Mouse (Mus musculus) embryo, embryonic 11.5 days (tissue): ENCODE measurements around the gene Ephb1.

ENCODE experiments used
- DNase-seq: peaks from one replicate; pipeline ENCODE4 v3.0.0-alpha.2; 2012; ENCODE audit warnings: low read depth, low spot score

The Ephb1 gene

DNA sequence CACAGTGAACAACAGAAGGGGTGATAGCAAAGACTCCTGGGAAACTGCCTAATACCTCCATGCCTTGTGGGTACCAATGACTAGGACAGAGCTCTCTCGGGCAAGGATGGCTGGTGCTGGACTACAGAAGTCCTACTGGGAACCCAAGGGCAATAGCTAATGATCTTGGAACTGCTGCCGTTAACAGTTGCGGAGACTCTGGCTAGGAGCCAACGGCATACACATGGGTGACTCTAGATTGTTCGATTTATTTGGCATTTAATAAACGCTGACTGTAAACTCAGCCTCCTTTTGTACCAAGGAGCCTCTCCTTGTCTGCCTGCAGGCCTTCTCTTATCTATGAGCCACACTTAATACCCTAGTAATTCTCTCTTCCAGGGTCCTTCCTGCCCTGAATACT, 364.5 kb downstream of the Ephb1 start:
- DNase-seq, result no peak

DNA sequence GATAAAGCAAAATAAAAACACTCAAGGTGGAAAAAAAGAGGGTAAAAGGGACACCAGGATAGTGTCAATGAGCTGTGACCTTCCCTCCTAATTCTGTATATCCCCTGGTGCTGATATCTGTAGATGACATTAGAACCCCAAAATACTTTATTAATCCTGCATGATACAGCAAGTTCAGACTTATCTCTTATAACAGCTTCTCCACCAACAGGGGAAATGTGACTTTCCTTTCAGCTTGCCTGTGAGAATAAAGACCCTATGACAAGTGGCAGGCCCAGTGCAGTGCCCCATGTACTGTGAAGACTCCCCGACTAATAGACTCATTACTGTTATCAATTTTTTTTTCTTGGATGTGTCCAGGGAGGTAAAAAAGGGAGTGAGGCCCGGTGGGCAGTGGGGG, 367.6 kb downstream of the Ephb1 start:
- no peak for DNase-seq

DNA sequence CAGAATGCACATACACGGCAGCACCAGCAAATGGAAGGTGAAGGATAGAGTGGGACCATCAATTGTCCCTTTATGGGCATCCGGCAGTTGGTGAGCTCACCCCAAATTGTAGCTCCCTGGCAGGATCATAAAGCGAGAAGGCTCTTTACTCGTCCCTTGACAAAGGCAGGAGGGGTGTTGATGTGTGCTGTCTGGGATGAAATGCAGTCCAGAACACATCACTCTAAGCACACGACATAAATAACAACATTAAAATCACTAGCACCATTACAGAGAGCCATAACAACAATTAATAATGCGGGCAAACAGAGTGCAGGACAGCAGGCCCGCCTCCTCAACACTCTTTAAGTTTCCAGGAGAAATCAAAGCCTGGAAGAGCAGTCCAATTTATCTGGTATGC, 372.1 kb downstream of the Ephb1 start:
- DNase-seq, result no peak

DNA sequence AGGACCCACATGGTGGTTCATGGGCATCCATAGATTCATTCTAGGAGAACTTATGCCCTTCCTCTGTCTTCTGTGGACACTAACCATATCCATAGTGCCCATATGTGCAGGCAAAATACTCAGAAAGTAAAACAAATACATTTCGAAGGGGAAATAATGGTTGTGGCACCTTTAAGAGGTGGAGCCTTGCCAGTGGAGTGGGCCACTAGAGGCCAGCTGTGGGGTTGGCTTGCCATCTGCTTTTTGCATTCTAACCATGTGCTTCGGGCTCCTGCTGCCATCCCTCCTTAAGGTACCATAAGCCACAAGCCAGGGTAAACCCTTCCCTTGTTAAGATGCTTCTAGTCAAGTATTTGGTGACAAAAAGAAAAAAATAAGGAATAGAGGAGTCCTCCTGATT, 373.3 kb downstream of the Ephb1 start:
- DNase-seq, result no peak

DNA sequence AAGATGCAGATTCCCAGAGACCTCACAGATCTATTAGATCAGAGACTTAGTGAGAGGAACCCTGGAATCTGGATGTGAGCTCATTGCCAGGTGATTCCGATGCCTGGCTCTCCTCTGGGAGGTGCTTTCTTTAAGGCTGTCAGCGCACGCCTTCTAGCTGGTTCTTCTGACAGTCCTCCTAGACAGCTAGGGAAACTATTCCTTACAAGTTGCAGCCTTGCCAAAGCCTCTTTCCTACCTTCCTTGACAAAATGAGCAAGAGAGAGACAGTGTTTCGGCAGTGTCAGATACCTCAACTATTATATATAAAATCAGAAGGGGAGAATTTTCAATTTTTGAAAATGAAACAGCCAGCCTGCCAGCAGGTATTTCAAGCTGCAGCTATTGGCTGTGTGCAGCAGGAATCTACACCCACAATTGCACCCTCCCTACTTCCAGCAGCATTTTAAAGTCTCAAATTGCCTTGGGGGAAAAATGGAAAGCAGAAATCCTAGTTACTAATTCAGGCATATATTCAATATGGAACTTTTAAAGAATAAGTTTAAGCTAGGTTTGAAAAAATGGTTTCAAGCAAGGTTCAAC, 377.5 kb downstream of the Ephb1 start:
- DNase-seq, result no peak

DNA sequence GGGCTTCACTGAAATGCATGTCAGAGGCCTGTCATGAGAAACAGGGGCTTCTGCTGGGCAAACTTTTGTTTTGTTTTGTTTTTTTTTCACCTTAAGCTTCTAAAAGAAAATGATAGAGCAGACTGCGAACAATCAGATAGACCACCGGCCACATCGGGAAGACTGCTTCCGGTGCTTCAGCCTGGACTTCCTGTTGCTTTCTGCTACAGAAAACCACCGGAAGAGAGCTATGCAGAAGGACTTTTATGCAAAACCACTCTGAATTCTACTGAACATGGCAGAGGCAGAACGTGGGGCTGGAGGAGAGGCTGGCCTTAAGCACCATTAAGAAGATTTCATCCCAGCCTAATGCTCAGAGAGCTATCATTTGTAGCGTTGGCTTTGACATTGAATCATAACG, 382.2 kb downstream of the Ephb1 start:
- no peak for DNase-seq

DNA sequence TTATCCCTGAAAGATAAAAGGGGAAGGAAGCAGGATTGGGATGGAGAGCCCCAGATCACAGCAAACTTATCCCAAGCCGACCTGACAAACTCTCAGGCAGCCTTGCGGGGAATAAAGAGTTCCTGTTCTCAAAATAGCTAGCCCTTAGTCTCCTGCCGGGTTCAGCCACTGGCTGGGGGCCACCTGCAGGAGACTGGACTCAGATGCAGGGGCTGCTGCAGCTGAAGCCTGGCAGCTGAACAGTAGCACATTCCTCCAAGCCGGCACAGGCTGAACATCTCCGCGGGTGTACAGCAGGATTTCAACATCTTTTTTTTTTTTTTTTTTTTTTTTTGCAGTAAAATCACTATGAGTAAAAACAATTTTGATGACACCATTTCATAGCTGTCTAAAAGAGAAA, 382.7 kb downstream of the Ephb1 start:
- no peak for DNase-seq

DNA sequence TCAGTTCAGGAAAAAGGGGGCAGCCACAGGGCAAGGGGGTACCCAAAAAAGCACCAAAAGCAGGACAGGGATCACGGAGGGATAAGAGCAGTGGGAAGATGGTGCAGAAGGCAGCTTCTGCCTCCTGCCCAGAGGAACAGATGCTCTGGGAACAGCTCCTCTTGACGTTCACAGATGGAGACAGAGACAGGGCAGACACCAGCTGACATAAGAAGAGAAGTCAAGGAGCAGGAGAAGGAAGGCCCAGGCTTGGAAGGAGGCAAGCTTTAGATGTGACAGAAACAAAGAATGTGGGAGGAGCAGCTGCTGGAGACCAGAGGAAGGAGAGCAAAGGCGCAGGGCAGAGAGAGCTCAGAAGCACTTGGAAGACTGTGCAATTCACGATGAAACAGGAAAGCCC, 398.3 kb downstream of the Ephb1 start:
- no peak for DNase-seq

DNA sequence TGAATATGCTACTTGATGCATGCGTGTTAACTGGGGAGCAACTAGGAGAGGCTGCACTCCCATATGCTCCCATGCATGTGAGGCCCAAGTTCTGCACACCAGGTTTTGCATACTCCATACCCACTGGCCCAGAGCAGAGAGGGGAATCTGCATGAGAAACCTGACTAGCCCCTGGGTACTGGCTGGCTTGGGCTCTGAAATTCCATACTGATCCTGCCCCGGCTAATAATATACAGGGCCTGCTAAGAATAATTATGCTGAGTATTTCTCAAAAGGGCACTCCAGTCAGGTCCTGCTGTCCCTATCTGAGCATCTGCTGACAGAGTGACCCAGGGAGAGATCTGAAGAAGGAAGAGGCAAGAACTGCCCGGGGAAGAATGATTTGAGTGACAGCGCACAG, 400.0 kb downstream of the Ephb1 start:
- DNase-seq, result no peak

DNA sequence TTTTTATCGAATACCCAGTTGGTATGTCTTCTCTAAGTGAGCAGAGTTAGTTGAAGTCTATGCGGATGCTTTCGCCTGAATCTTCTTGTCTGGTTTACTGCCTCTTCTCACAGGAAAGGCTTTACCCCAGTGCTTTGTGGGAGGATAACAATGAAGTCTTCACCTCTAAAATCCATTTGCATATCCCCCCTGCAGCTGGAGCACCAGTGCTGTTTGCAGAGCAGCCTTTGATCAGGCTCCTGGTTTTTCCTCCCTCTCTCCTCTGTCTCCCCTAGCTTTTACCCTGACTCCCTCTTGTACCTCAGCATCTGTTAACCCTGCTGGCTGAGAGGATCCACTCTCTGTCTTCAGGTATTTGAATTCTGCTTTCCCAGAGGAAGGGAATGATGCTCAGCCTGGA, 404.4 kb downstream of the Ephb1 start:
- no peak for DNase-seq

DNA sequence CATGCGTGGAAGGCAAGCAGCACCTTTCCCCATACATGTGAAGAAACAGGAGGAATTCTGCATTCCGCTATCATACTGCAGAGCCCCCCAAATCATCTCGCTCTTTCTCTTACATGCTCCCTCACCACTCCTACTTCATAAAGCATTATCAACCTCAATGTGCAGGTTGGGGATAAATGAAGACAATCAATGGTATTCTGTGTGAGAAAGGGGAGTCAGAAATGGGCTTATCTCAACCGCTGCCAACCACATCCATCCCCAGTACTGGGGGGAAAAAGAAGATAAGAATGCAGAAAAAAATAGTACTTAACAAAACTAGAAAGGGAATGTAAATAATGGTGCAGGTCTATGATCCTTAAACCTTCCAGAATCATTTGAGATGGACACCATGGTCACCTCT, 408.7 kb downstream of the Ephb1 start:
- DNase-seq, result no peak

DNA sequence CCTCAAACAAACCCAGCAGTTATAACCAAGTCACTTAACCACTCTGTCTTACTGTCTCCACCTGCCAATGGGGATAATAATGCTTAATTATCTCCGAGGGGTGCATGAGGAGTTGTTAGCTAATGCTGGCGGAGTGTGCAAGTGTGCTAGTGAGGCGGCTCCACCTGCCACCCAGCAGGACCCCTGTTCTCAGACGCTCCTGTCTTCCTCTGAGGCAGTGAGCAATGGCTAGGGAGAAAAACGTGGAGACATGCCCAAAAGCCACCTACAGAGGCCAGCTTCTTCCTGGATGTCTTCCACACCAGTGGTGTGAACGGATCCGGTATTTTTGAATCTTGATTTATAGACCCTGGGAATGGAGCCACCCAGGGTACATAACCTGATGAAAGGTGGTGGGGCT, 409.2 kb downstream of the Ephb1 start:
- no peak for DNase-seq

DNA sequence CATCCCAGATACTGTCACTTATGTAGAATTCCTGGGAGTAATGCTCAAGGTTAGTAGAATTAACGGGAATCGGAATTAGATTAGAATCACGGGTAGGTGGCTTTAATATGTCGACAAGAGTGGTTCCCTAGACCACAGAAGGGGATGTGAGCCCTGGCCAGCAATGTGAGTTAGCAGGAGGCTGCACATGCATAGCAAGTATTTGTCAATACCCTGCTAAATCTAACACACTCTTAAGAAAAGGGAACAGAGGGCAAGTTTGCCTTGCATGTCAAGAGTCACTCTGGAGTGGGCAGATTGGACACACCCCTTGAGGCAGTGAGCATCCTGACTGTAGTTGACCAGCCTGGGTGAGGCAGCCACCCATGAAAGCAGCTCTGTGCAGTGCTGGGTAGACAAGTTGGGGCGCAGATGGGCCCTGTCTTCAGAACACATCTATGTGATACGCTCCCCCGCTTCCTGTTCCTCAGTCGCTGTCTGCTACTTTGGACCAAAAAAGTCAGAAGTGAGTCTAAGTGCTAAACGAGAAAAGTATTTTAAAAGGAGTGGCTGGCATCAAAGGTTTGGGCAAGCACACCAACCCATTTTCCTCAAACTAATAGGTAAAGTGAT, 412.3 kb downstream of the Ephb1 start:
- DNase-seq, result no peak

DNA sequence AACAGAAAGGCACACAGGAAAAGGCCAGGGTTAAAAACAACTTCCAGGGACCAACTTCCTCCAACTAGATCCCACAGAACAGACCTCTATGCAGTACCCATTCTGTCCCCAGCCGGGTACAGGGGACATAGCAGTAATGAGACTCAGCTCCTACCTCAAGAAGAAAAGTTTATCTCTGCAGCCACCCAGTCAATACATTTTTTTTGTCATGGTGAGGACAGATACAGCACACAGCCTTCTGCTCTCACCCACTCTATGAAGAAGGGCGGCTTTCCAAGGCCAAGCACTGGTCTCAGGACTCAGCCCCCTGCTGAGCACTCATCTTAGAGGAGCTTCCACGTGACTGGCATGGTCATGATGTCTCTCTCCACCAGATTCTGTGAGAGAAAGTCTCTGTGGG, 414.3 kb downstream of the Ephb1 start:
- no peak for DNase-seq

DNA sequence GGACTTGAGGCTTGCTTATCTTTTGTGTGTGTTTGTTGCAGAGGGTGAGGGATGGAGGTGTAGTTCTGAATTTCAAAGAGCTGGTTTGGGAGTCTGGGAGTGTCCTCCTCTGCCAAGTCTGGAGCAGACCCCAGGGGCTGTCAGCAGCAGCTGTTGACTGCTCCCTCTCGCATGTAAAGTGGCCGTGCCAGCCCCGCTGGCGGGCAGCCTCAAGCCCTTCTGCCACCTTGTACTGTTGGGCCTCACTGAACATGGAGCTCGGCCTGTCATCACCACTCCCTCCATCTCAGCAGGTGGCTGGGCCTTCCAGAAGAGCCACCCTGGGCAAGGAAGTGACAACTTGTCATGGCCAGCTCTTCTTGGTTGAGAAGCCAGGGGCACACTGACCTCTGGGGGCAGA, 415.5 kb downstream of the Ephb1 start:
- no peak for DNase-seq

DNA sequence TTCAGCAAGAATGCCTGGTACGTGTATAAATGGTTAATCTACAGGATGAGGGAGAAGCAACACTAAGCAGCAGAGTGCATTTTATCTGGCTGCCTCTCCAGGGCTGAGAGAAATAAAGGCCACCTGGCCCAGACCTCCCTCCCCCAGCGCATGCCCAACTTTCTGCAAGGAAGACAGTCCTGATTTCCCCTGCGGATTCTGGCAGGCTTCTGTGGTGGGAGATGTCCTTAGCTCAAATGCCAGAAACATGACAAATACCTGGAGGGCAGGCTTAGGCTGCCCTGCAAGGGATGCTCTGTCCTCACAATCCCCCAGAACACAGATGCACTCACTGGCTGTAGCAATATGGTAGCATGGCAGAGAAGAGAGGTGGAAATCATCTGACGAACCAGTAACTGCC, 416.4 kb downstream of the Ephb1 start:
- DNase-seq, result no peak

DNA sequence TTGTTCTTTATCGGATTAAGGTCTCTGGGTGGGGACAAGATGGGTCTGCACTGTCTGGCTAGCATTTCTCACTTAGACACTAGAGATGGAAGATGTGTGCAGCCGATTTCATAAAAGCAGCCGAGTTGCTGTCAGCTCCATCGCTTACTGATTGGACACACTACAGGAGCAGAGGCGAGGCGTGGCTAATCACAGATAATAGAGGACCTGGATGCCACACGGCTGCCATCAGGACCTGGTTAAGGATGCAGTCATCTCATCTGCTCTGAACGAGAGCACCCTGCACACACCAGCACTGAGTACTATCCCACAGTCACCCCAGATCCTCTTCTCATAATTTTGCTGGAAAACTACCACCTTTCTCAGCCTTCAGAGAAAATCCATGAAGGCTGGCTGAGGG, 419.6 kb downstream of the Ephb1 start:
- DNase-seq, result no peak

DNA sequence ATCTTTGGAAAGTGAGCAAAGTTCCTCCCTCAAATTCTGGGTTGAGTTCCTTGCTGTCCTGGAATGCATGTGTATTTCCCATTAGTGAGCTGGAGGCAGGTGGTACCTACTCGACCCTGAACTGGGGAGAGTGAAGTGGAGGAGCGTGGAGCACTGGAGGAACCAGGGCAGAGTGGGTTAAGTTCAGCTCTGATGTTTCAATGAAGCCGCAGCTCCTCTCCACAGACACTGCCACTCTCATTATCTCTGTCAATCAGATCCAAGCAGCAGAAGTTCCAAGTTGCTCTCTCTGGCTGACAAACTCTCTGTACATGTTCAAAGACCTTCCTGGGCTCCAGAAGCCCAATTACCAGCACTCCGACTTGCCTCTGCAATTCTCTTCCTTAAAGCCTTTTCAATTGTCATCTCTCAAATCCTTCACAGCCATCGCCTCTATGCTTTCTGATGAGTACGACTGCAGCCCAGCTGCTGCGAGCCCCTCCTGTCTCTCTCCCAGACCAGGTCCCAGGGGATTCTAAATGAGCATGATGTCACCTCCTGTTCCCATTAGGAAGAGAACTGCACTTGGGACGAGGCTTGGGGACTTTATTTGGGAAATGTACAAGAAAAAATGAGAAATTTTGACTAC, 420.4 kb downstream of the Ephb1 start:
- DNase-seq, result no peak

DNA sequence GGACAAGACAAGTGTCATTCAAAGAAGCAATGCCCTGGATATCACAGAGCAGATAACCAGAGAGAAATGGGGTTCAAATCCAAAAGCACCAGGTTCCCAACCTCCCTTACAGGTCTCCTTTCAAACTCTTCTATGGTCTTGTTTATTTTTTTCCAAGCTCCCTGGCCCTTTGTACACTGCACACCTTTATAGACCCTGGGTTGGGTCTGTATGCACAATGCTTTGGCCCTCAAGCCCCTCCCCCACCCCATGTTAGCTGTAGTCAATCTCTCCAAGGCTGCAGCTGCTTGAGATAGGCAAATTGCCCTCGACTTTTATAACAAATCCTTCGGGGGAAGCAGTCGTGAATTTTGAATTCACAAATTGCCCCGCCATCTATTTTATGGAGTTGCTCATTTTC, 429.7 kb downstream of the Ephb1 start:
- DNase-seq, result no peak

DNA sequence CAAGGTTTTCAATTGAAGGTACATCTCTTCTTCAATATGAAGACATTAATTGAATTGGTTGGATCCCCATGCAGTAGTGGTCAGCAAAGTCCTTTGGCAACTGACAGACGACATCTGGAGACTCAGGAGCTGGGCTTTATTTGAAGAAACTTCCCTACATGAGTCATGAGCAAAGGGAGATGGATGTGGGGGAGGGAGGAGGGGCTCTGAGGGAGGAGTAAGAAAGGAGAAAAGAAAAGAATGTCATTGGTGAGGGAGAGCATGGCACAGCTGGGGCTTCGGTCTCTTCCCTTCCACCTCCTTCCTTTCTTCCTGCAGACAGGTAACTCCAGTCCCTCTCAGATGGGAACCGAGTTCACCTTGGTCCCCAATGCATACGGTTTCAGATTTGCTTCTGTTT, 431.6 kb downstream of the Ephb1 start:
- no peak for DNase-seq

DNA sequence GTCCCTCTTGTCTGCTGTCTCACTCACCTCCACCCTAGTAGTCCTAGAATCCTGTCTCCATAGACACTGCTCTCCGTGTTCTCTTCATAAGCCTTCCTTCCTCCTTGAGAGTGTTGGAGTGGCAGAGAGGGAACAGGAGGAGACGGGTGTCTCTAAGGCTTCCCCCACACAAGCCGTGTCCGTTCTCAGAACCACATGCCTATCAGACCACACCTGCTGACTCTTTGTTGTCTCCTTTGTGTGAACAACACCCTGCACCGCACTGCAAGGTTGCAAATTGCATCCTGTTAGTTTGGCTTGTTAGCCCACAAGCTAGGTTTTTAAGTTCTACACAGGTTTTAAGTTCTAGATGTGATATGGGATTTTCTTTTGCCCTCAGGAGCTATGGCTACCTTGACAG, 435.2 kb downstream of the Ephb1 start:
- DNase-seq, result no peak

DNA sequence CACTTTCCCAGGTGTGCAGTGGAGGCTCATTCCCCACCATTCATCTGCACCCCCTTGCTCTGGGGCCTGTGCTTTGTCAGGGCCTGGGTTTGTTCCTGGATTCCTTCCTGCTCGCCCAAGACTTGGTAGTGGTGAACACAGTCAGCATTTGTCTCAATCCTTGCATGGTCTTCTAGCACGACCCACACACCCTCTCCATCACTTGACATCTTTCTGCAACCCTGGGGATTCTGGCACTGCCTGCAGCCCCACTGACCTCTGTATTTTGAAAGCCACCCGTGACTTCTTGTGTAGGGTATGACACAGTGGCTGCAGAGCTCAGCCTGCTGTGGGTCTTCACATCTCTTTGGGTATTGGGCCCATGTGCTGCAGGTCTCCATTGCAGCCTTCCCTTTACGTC, 435.7 kb downstream of the Ephb1 start:
- no peak for DNase-seq

DNA sequence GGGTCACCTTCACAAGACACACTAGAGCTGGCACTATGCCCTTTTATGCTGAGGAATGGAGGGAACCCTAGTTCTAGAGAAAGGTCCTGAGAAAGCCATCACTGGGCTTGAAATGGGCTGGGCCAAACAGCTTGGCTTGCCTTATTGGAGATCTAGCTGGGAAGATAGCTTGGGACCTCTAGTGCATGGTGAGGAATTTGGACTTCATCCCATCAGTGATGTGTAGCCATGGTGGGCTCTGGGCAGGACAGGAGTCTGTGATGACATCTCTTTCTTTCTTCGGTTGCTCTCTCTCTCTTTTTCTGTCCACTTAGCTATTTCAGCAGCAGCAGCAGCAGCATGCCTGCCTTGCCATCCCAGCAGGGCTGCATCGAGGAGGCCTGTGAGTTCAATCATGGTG, 439.4 kb downstream of the Ephb1 start:
- no peak for DNase-seq
